Mouse (Mus musculus): Measurements from ENCODE around the gene Cyp4a32.
"Not testable (repeated sequence)": the region's sequence is repeated elsewhere in the genome, so short reads cannot be mapped to it uniquely, and the experiment has no call there.

GRCm38 (mm10) chr4:115625560-115625959, 24.8 kb downstream of the Cyp4a32 start:
- TF ChIP-seq CTCF, EP300 (IDR thresholded peaks at IDR 0.05; ENCODE audit: low read depth): not testable (repeated sequence)
